Mouse (Mus musculus) spleen, adult 2 months (tissue): ENCODE data around the gene Nnat. TPM values are rescaled to one million over a fixed set of nuclear protein-coding genes. Genes with fewer than 3 reads are reported as not detected.

Experiments used
- DNase-seq, 2 experiments: peaks; one replicate each; pipeline versions ENCODE4 v3.0.0 to v3.0.0-alpha.2; 2012 to 2021; ENCODE audit warnings: low spot score in 2 of 2, low read depth in 1 of 2
- H3K27ac ChIP-seq: fragments of 200-500 bp; 2 replicates; pipeline ENCODE4 v1.5.1; 2012; ENCODE audit warnings: low read length, inconsistent platforms; ENCODE audit not compliant: insufficient read depth
- H3K27me3 ChIP-seq: fragments of 200-500 bp; 2 replicates; pipeline ENCODE4 v1.6.1; 2012; ENCODE audit warnings: mild to moderate bottlenecking, moderate library complexity, low read length, inconsistent platforms; ENCODE audit not compliant: control insufficient read depth, insufficient read depth
- H3K36me3 ChIP-seq: fragments of 200-500 bp; 2 replicates; pipeline ENCODE4 v1.6.1; 2012; ENCODE audit warnings: mild to moderate bottlenecking, low read length, inconsistent platforms; ENCODE audit not compliant: control insufficient read depth, insufficient read depth
- H3K4me1 ChIP-seq: fragments of 200-500 bp; 2 replicates; pipeline ENCODE4 v1.6.1; 2011; ENCODE audit warnings: inconsistent platforms; ENCODE audit not compliant: control insufficient read depth, insufficient read depth, insufficient read length
- H3K4me3 ChIP-seq: fragments of 200-500 bp; 2 replicates; pipeline ENCODE4 v1.5.1; 2011; ENCODE audit warnings: mild to moderate bottlenecking, inconsistent platforms; ENCODE audit not compliant: insufficient read depth, insufficient read length; ENCODE audit errors: extremely low read depth
- CTCF ChIP-seq: fragments of 200-500 bp; IDR thresholded peaks from 2 replicates; pipeline ENCODE4 v1.5.1; 2011; ENCODE audit warnings: mild to moderate bottlenecking, inconsistent platforms; ENCODE audit not compliant: insufficient read depth, insufficient read length, insufficient replicate concordance; ENCODE audit errors: extremely low read depth
- POLR2A ChIP-seq: fragments of 200-500 bp; IDR thresholded peaks from 2 replicates; pipeline ENCODE4 v1.6.1; 2011; ENCODE audit warnings: low read depth, low read length, inconsistent platforms
- WGBS: fragments of 180-500 bp; shearing (Covaris S2); methylation state at CpG from one replicate; pipeline ENCODE4 v1.1.7; 2018; 5-methylcytosine and 5-hydroxymethylcytosine counted together
- polyA plus RNA-seq: library from polyadenylated mRNA; depleted of rRNA; stranded (reverse); fragments of >200 nt; gene quantifications from 2 replicates; pipeline ENCODE4 v1.2.3, GENCODE M21; 2012; rRNA removed

Gene Nnat
- polyA plus RNA-seq, 1 experiment = 2.7 TPM

GRCm38 (mm10) chr2:157596876-157597566 lies 37.1 kb downstream of the Nnat start:
- Histone ChIP-seq H3K27me3 (no peaks in the 10 kb centered on the region), H3K36me3 (no peaks in the 10 kb centered on the region), H3K27ac (no peak overlapping the region), H3K4me1 (no peaks in the 10 kb centered on the region), H3K4me3 (no peak overlapping the region; the same call in 1 of the 2 replicates)
- WGBS = 59% methylated on average over 22 of the region's 22 CpGs
- DNase-seq = peak in 1 of 2 experiments; percentile 1
- TF ChIP-seq POLR2A (no peak), CTCF (no peak)

- TF ChIP-seq POLR2A = no peak
- no peak for TF ChIP-seq CTCF
- Histone ChIP-seq H3K36me3 (no peaks in the 10 kb centered on the region), H3K4me1 (no peaks in the 10 kb centered on the region), H3K27me3 (no peaks in the 10 kb centered on the region), H3K27ac (no peak overlapping the region), H3K4me3 (no peak overlapping the region)
- WGBS = 66% methylated on average over 6 of the region's 6 CpGs
- DNase-seq = no peak
These were observed 41.6 kb downstream of the Nnat start for GRCm38 (mm10) chr2:157601435-157601839.

- DNase-seq = peak; percentile 9 to 73
- Histone ChIP-seq H3K36me3 (no peaks in the 10 kb centered on the region), H3K27ac (no peak overlapping the region), H3K4me3 (no peak overlapping the region), H3K4me1 (no peaks in the 10 kb centered on the region), H3K27me3 (no peaks in the 10 kb centered on the region)
- TF ChIP-seq POLR2A (no peak), CTCF (peak; percentile 99)
- 9% methylated on average over 18 of the region's 18 CpGs for WGBS
These were observed 45.3 kb downstream of the Nnat start for GRCm38 (mm10) chr2:157605025-157605675.

GRCm38 (mm10) chr2:157607542-157608236 lies 47.8 kb downstream of the Nnat start:
- Histone ChIP-seq H3K4me3 (no peak overlapping the region), H3K36me3 (no peaks in the 10 kb centered on the region), H3K27ac (no peak overlapping the region), H3K4me1 (no peaks in the 10 kb centered on the region), H3K27me3 (no peaks in the 10 kb centered on the region)
- DNase-seq = no peak
- TF ChIP-seq CTCF = no peak
- 17% methylated on average over 9 of the region's 9 CpGs for WGBS

- H3K27me3 ChIP-seq = no peaks in the 10 kb centered on the region
These were observed 51.9 kb downstream of the Nnat start for GRCm38 (mm10) chr2:157611735-157612134.

More at GRCm38 (mm10) chr2:157611735-157612134, 51.9 kb downstream of the Nnat start:
- WGBS = 84% methylated on average over 3 of the region's 3 CpGs
- Histone ChIP-seq H3K36me3 (no peaks in the 10 kb centered on the region), H3K4me1 (peaks cover 4% of the 10 kb centered on the region; the same call in 1 of the 2 replicates), H3K4me3 (no peak overlapping the region), H3K27ac (no peak overlapping the region)
- DNase-seq = no peak
- TF ChIP-seq CTCF (no peak), POLR2A (no peak)

Other genes with a start within 250 kb of the Nnat start
- not detected in 2 replicates for gene Ghrh, start 212.6 kb upstream of the Nnat start, polyA plus RNA-seq
- gene Manbal, start 192.5 kb upstream of the Nnat start, polyA plus RNA-seq = 49.6 and 54.8 TPM in 2 replicates
- 14.6 and 14.9 TPM in 2 replicates for gene Src, start 141.6 kb upstream of the Nnat start, polyA plus RNA-seq
- gene Blcap, start 11.2 kb downstream of the Nnat start, polyA plus RNA-seq = 17.1 and 18.7 TPM in 2 replicates
- gene Ctnnbl1, start 177.3 kb downstream of the Nnat start, polyA plus RNA-seq = 28.3 and 34.4 TPM in 2 replicates